Mouse (Mus musculus): ENCODE measurements around the gene Nt5c2.

DNA sequence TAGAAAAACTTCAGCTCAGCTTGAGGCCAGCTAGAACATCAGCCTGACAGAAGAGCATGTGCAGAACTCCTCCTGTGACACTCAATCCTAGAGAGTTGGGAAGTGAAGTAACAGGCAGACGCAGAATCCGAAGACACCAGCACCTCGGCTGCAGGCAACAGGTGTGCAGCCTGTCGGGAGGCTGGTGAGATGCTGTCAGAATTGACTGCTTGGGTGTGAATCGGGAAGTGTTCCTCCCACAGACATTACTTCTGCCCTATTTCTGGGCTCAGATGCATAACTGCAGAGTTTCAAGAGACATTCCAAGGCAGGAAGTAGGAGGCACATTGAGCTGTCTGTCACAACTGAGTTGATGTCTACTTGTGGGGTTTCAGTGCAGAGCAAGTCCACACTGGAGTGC, 180.7 kb downstream of the Nt5c2 start:
- no peak for TF ChIP-seq CTCF (IDR thresholded peaks at IDR 0.05)
- no peak for TF ChIP-seq EP300 (IDR thresholded peaks at IDR 0.05)

All from lung, postnatal 0 days (tissue).